In the genomic region with DNA sequence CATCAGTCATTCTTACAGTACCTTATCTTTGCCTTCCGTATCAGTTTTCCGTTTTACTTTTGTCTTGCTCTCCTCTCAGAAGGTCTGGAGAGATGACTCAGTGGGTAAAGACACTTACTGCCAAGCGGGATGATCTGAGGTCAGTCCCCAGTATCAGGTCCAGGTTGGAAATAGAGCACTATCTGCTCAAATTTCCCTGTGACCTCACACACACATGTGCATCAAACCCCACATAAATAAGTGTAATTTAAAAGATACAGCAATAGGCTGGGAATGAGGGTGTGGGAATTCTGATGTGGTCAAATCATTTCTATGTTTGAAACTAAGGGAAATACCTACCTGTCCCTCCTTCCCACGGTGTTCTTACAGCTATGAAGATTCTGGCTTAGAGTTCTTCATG, we compare ENCODE assay signal across 25 mouse cellular contexts. TPM values are rescaled to one million over a fixed set of nuclear protein-coding genes. Genes with fewer than 3 reads are reported as not detected.
DNase-seq lines count a peak whose midpoint lies in the region; TF ChIP-seq lines count a peak whose summit lies in the region.
"Had no signal": no experiment of that assay in that cellular context is flagged by ENCODE, and none has a peak within 500 bp of the region (broad histone marks: within the 10 kb centered on the region; RNA-seq: fewer than 3 reads in every experiment).

No protein-coding gene starts in this region.

- peaks cover 46% of the 10 kb centered on the region for H3K79me3 ChIP-seq in C2C12 (ENCODE audit: low read depth)

- no peak for TF ChIP-seq CTCF in C2C12 (IDR thresholded peaks at IDR 0.05; ENCODE audit: control insufficient read depth, insufficient read depth, insufficient read length)

- H3K79me2 ChIP-seq in C2C12 (ENCODE audit: control insufficient read depth, insufficient read depth): peaks cover 74% of the 10 kb centered on the region

- intact Hi-C loops in gastrocnemius, postnatal 36 days (cut with DNase I): no loop called here

- H3K4me3 ChIP-seq in C2C12 (ENCODE audit: insufficient read depth, poor library complexity, severe bottlenecking): no peak overlapping the region
- H3K4me3 ChIP-seq: embryonic facial prominence, embryonic 13.5 days; embryonic facial prominence, embryonic 15.5 days; erythroblast, embryonic 14.5 days; forebrain, embryonic 10.5 days; forebrain, embryonic 12.5 days had no signal

- no peak overlapping the region for H3ac ChIP-seq in C2C12 (ENCODE audit: control insufficient read depth, insufficient read length, low read depth)

- DNase-seq in gastrocnemius, adult 18-20 months (ENCODE audit: low spot score): peak; percentile 50
- DNase-seq in gastrocnemius, postnatal 36 days: no peak
- peak; percentile 40 for DNase-seq in heart, adult 11 months
- no peak for DNase-seq in heart, adult 18-20 months
- DNase-seq in skeletal muscle tissue, adult 2 months (ENCODE audit: low read depth, low spot score): peak; percentile 64
- no peak for DNase-seq in adrenal gland, postnatal 4 days (ENCODE audit: low spot score in 2 of 2)
- DNase-seq: adrenal gland, adult 2 months; adrenal gland, postnatal 10 days; adrenal gland, postnatal 25 days; B cell, adult 2 months; cerebellum, adult 11 months; cerebellum, adult 18-20 months; cerebellum, adult 8-10 months; cerebellum, adult 9-11 months; cerebellum, postnatal 14 days; cerebellum, postnatal 36 days; embryo, embryonic 11 days had no signal

- H3K27me3 ChIP-seq in C2C12 (ENCODE audit: control insufficient read depth, insufficient read depth, insufficient read length): no peaks in the 10 kb centered on the region
- H3K27me3 ChIP-seq: embryonic facial prominence, embryonic 13.5 days; embryonic facial prominence, embryonic 15.5 days; forebrain, embryonic 12.5 days had no signal

- no peaks in the 10 kb centered on the region for H3K36me3 ChIP-seq in C2C12 (ENCODE audit: control insufficient read depth, insufficient read depth)
- H3K36me3 ChIP-seq: embryonic facial prominence, embryonic 13.5 days; embryonic facial prominence, embryonic 15.5 days; forebrain, embryonic 10.5 days; forebrain, embryonic 12.5 days had no signal

TF ChIP-seq in C2C12, 6 proteins besides CTCF, POLR2A, EP300 and RAD21:
- no peak for TF ChIP-seq MAX (IDR thresholded peaks at IDR 0.05)
- no peak for TF ChIP-seq USF1 (IDR thresholded peaks at IDR 0.05; ENCODE audit: low read depth)
- no peak for TF ChIP-seq CEBPB (IDR thresholded peaks at IDR 0.05; ENCODE audit: low read depth)
- peak; percentile 19 for TF ChIP-seq FOSL1 (IDR thresholded peaks at IDR 0.05; ENCODE audit: insufficient read depth, low read length, poor library complexity, severe bottlenecking)
- peak; percentile 53 for TF ChIP-seq MYOD1 (IDR thresholded peaks at IDR 0.05; ENCODE audit: control insufficient read depth, insufficient read length, low read depth)
- no peak for TF ChIP-seq MYOG (IDR thresholded peaks at IDR 0.05; ENCODE audit: control insufficient read depth, extremely low read depth, insufficient read length)

RNA-seq across cellular contexts. Expression of a gene that starts 36.1 kb away (rescaled TPM):
- 10 to 100 TPM; 34.5 to 37.2 TPM for total RNA-seq in gastrocnemius, adult 18-20 months (2021)
- 10 to 100 TPM; 36.2 to 37.9 TPM for total RNA-seq in gastrocnemius, postnatal 36 days (2021)
- 10 to 100 TPM; 29.4 to 33.8 TPM for total RNA-seq in heart, adult 18-20 months (2021)
- polyA plus RNA-seq in C2C12 (2012; fragmentation: generic; extraction: Trizol): 35.4 TPM
- 1 to 10 TPM; 1.2 to 1.8 TPM for total RNA-seq in adrenal gland, postnatal 4 days (2021)
- total RNA-seq: common myeloid progenitor, adult 5-6 weeks; MEL had no signal
- polyA plus RNA-seq: erythroblast, embryonic 14.5 days had no signal

Comparison
In these comparisons a context has a peak if more than half of its experiments do, and no peak if none do; other contexts are left out.
1. DNase-seq: peak in gastrocnemius, adult 18-20 months (single experiment), heart, adult 11 months (single experiment) and skeletal muscle tissue, adult 2 months (single experiment); none in gastrocnemius, postnatal 36 days (0 of 2), heart, adult 18-20 months (0 of 2) and adrenal gland, postnatal 4 days (0 of 2).
2. RNA of a gene that starts 36.1 kb away (total RNA-seq): 36.2 to 37.9 TPM in gastrocnemius, postnatal 36 days, 34.5 to 37.2 TPM in gastrocnemius, adult 18-20 months and 29.4 to 33.8 TPM in heart, adult 18-20 months; 1.2 to 1.8 TPM in adrenal gland, postnatal 4 days; every median in the first group is over 10 times any median in the second.